In genomic region chr19:36471325-36471724, GRCm38 (mm10) we compare ENCODE assay signal across 29 mouse cellular contexts.
DNase-seq lines count a peak whose midpoint lies in the region; ATAC-seq lines count a peak whose summit lies in the region.
"Had no signal": no experiment of that assay in that cellular context is flagged by ENCODE, and none has a peak within 500 bp of the region (broad histone marks: within the 10 kb centered on the region; RNA-seq: fewer than 3 reads in every experiment).

No protein-coding gene starts in this region.

- H3K4me2 ChIP-seq in liver, embryonic 12.5 days: no peak overlapping the region
- H3K4me2 ChIP-seq: embryonic facial prominence, embryonic 13.5 days; embryonic facial prominence, embryonic 15.5 days; forebrain, embryonic 12.5 days had no signal

- 67% methylated on average over 3 of the region's 3 CpGs for WGBS in liver, embryonic 12.5 days (ENCODE audit: insufficient replicate concordance)

- H3K9ac ChIP-seq in liver, embryonic 12.5 days: no peak overlapping the region
- H3K9ac ChIP-seq: embryonic facial prominence, embryonic 13.5 days; embryonic facial prominence, embryonic 15.5 days; forebrain, embryonic 12.5 days had no signal

- ATAC-seq in frontal cortex, adult (ENCODE audit: low TSS enrichment): peak; percentile 68
- no peak for ATAC-seq in liver, embryonic 12.5 days
- ATAC-seq: activated CD4-positive, CD25-positive, alpha-beta regulatory T cell, adult 4 months; CD4-positive, CD25-positive, alpha-beta regulatory T cell, adult 4 months; forebrain, embryonic 14.5 days; Patski had no signal

- H3K4me3 ChIP-seq in liver, embryonic 12.5 days: no peak overlapping the region
- H3K4me3 ChIP-seq: embryonic facial prominence, embryonic 13.5 days; embryonic facial prominence, embryonic 15.5 days; erythroblast, embryonic 14.5 days; forebrain, embryonic 10.5 days; forebrain, embryonic 12.5 days had no signal

- no peaks in the 10 kb centered on the region for H3K27me3 ChIP-seq in liver, embryonic 12.5 days (replicated peaks)
- H3K27me3 ChIP-seq: CH12.LX; embryonic facial prominence, embryonic 13.5 days; embryonic facial prominence, embryonic 15.5 days; forebrain, embryonic 12.5 days had no signal

- H3K27ac ChIP-seq in liver, embryonic 12.5 days: no peak overlapping the region
- H3K27ac ChIP-seq: embryonic facial prominence, embryonic 13.5 days; embryonic facial prominence, embryonic 15.5 days; forebrain, embryonic 10.5 days; forebrain, embryonic 12.5 days had no signal

- H3K4me1 ChIP-seq in liver, embryonic 12.5 days: no peaks in the 10 kb centered on the region; the same call in 1 of the 2 replicates
- H3K4me1 ChIP-seq: embryonic facial prominence, embryonic 13.5 days; embryonic facial prominence, embryonic 15.5 days; forebrain, embryonic 10.5 days; forebrain, embryonic 12.5 days had no signal

- intact Hi-C loops in left cerebral cortex, postnatal 10 days (cut with DNase I): loop anchor here (5.0 kb wide), 1 partner anchor 66 kb away; no protein-coding TSS in a partner anchor

- no peaks in the 10 kb centered on the region for H3K9me3 ChIP-seq in liver, embryonic 12.5 days (replicated peaks)
- H3K9me3 ChIP-seq: embryonic facial prominence, embryonic 13.5 days; embryonic facial prominence, embryonic 15.5 days; forebrain, embryonic 10.5 days; forebrain, embryonic 12.5 days; G1E had no signal

- DNase-seq in frontal cortex, postnatal 10 days (ENCODE audit: low spot score in 2 of 2): no peak
- peak; percentile 16 to 29 for DNase-seq in left cerebral cortex, adult 18-20 months (ENCODE audit: low spot score in 2 of 2)
- DNase-seq in left cerebral cortex, postnatal 10 days (ENCODE audit: extremely low spot score in 1 of 2, low spot score in 2 of 2): no peak
- peak; percentile 25 to 37 for DNase-seq in right cerebral cortex, adult 2 months (ENCODE audit: low spot score in 2 of 2)
- no peak for DNase-seq in right cerebral cortex, postnatal 4 days
- DNase-seq: adrenal gland, adult 8-10 months; adrenal gland, postnatal 14 days; adrenal gland, postnatal 36 days; B cell, adult 2 months; cerebellum, adult 11 months; cerebellum, adult 18-20 months; cerebellum, adult 8-10 months; cerebellum, adult 9-11 months; cerebellum, postnatal 14 days; cerebellum, postnatal 36 days; embryo, embryonic 11 days had no signal

- no peaks in the 10 kb centered on the region for H3K36me3 ChIP-seq in liver, embryonic 12.5 days
- H3K36me3 ChIP-seq: embryonic facial prominence, embryonic 13.5 days; embryonic facial prominence, embryonic 15.5 days; forebrain, embryonic 10.5 days; forebrain, embryonic 12.5 days; G1E had no signal

Comparison
In these comparisons a context has a peak if more than half of its experiments do, and no peak if none do; other contexts are left out.
1. DNase-seq: peak in left cerebral cortex, adult 18-20 months (2 of 2) and right cerebral cortex, adult 2 months (2 of 2); none in frontal cortex, postnatal 10 days (0 of 2), left cerebral cortex, postnatal 10 days (0 of 2) and right cerebral cortex, postnatal 4 days (single experiment).